Mouse (Mus musculus) megakaryocyte progenitor cell, adult 5-6 weeks (primary cell): Measurements from ENCODE around the gene Pcnx3. TPM values are rescaled to one million over a fixed set of nuclear protein-coding genes. Genes with fewer than 3 reads are reported as not detected.

Source experiments
- ATAC-seq: replicated peaks from 2 replicates; pipeline ENCODE4 v1.8.0; 2016; ENCODE audit warnings: mild to moderate bottlenecking, moderate TSS enrichment, inconsistent platforms; ENCODE audit not compliant: poor library complexity
- total RNA-seq, 2 experiments: library from RNA; stranded (forward) in 1 of 2; stranded (reverse) in 1 of 2; fragments of 157-497, 149-512 nt in 1 of 2; fragments of 200-1000 nt in 1 of 2; gene quantifications; 2 replicates each; pipeline versions ENCODE4 v1.2.3 to v1.2.4; 2015 to 2017

The Pcnx3 gene
- total RNA-seq, 2 experiments from 2014 or later, result 15.7 to 24.5 TPM

GRCm38 (mm10) chr19:5685431-5685830 lies 3.3 kb downstream of the Pcnx3 start:
- no peak for ATAC-seq

- ATAC-seq, result no peak
These were observed 3.7 kb downstream of the Pcnx3 start for GRCm38 (mm10) chr19:5684985-5685384.

DNA sequence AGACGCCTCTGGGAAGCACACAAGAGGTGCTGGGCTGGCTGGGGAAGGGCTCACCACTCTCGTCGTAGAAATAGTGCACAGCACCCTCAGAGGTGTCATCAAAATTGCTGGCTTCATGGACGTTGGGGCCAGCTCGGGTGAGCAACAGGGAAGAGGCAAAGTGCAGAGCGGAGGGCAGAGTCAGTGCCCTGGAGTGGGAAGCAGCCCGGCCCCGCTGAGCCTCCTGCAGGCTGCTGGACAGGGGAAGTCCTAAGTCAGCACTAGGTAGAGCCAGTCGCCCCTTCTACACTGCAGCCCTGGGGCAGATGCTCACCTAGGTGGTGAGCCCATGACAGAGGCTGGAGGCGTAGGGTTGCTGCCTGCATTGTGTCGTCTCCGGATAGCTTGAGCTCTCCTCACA lies 4.5 kb downstream of the Pcnx3 start:
- no peak for ATAC-seq

DNA sequence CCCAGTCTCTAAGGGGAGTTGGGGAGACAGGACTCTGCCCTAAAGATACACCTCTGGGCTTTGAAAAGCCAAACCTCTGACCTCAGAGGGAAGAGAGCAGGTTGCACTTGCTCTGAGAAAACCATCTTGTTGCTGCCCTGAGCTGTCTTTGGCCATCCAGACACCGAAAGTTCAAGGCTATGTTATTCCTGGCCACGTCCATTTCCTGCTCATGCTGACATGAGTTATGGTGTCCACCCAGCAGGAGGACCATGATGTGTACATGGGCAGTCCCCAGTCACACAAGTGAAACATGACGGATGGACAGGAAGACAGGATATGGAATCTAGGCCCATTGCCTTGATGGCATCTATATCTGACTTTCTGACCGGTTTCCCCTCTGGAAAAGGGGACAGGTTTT lies 8.3 kb downstream of the Pcnx3 start:
- no peak for ATAC-seq

- ATAC-seq, result no peak
These were observed 20.3 kb downstream of the Pcnx3 start for GRCm38 (mm10) chr19:5668372-5668771.

DNA sequence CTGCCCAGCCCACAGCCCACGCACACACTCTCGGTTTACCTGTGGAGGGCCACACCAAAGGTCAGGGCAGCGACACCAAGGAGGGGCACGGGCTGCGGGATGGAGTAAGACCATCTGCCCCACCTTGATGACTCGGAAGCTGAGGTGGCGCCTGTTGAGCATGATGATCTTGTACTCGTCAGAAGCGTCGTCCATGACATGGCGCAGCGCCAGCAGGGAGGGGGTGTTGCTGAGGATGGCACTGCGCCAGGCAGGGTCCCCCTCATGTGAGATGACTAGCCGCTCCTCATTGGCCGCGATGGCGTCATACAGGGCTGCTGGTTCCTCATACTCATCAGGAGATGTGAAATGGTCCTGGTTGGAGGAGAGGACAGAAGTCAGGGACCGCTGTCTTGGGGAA lies 22.3 kb downstream of the Pcnx3 start:
- no peak for ATAC-seq

GRCm38 (mm10) chr19:5665465-5665864 lies 23.2 kb downstream of the Pcnx3 start:
- peak; percentile 47 for ATAC-seq

- no peak for ATAC-seq
These were observed 23.9 kb downstream of the Pcnx3 start for GRCm38 (mm10) chr19:5664669-5665257.

- ATAC-seq, result peak; percentile 83
These were observed 25.5 kb downstream of the Pcnx3 start, which contains the start of gene Sipa1 for GRCm38 (mm10) chr19:5662981-5663913. Gene Sipa1, minus strand, starts transcription at chr19:5663707.

DNA sequence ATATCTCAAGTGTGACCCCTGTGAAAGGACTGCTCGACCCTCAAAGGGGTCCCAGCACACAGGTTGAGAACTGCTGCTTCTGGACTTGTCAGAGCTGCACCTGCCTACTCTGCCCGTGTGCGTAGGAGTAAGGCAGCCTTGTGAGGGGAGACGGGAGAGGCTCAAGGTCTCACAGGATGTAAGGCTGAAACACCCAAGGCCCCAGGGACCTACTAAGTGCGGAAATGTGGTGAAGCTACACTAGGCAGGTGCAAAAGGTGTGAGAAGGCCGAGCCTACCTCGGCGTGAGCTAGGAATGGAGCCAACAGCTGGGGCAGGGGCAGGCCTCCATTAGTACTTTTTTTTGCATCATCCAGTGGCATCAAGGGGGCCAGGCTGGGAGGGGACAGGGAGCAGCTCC lies 26.4 kb downstream of the Pcnx3 start:
- no peak for ATAC-seq

- peak; percentile 40 for ATAC-seq
These were observed 27.6 kb downstream of the Pcnx3 start for GRCm38 (mm10) chr19:5660942-5661751.

DNA sequence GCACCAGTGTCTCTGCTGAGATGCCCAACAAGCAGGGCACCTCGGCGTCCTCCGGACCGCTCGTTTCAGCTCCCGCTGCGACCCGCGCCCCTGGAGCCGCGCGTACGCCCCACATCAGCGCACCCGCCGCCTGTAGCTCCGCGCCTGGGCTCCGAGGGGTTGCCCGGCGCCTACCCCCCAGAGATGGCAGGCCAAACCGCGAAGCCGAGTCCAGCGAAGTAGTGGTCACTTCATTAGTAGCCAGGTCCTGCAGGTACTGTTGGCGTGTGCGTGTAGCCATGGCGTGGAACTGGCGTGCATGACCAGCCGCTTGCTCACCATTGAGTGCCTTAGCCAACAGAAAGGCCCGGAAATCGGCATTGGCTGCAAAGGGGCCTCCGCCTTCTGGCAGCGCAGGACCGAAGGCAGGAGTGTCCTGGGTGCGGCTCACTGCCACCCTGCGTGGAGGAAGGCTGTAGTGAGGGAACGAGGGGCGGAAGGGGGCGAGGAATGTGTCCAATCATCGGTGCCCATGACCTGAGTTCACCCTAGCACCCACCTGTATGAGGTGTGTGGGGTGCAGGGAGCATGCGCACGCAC lies 33.9 kb downstream of the Pcnx3 start:
- ATAC-seq, result no peak

DNA sequence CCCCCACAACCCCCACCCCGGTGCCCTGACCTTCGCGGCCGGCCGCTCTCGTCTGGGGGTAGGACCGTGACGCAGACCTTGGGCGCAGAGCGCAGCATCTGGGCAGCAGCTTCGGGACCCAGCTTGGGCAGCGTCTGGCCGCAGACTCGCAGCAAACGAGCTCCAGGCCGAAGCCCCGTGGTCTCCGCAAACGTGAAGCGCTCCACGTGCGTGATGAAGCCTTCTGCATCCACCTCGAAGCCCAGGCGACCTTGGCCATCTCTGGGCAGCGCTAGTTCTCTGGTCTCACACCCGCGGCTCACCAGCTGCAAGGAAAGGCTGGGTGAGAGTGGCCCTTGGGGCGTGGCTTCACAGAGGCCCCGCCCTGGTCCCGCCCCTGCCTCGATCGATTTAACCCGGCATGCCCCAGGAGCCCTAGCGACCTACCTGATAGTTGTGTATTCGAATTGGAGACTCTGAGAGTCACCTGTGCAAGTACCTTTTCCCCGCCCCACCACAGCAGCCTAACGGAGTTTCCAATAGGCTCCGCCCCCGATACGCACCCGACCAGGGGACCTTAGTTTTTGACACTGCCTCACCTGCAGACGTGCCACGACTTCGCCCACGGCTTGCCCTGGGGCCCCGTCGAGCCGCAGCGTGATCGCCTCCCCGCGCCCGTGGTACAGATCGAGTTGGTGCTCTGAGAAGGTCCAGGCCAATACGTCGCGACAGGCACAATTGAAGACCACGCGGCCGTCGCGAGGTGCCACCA lies 34.6 kb downstream of the Pcnx3 start:
- ATAC-seq, result no peak

DNA sequence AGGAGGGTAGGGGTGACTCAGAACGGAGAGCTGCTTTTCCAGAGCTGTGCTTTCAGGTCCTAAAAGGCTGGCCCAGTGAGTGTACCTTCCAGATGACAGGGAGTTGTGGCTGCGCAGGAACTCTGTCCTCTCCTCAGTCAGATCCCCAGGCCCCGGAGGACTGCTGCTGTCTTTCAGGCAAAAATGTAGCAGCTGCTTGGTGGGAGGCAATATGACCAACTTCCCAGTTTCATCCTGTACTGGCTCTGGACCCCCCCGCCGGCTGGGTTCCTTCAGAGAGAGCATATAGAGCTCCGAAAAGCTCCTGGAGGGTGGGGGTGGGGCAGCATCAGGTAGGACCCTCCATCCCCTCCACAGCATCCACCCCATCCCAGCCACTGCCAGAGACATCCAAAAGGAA lies 36.1 kb downstream of the Pcnx3 start:
- ATAC-seq, result no peak

DNA sequence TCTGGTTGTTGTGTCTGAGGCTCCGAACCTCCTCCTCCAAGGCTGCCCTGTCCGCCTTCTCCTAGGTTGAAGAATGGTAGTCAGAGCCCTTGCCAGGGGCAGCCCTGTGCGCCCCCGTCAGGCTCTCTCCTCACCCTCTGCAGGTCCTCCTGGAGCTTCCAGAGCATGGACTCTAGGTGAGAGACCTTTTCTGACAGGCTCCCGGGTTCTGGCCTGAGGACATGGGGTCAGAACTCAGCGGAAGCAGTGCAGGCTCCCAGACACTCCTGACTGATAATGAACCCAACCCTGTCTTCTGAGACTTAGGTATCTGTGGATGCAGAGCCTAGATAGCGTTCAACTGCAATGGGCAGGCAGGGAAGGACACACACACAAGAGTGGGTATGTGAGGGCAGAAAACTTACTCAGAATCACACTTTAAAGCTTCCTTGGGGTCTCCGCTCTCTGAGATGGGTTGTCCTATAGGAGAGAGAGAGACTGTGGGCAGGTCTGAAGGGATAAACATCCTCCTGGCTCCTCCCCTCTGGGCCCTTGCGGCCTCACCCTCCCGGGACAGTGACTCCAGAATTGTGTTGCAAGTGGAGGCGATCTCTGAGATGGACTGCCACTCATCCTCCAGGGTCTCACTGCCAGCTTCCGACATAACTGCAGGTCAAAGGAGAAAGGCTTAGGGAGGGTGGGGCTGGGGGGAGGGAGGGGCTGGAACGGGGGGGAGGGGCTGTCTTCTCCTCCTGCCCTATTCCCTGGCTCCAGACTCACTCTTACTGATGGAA lies 37.0 kb downstream of the Pcnx3 start:
- no peak for ATAC-seq

DNA sequence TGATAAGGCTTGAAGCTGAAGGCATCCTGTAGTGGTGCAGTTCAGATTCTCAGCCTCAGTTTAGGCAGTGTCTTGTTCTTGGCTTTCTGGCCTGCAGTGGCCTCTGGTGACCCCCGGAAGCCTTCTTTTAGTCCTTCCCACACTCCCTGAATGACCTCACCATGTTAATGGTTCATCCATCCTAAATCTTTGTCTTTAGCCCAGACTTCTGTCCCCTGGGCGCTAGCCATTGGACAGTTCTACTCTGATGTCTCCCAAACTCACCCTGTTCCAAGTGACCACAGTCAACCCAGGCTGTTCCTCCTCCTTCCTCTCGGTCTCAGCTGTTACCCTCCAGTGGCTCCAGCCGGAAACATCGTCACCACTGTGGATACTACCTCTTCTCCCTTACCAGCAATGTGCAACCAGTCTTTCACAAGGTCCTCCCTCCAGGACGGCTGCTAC lies 39.4 kb downstream of the Pcnx3 start:
- ATAC-seq, result peak; percentile 70

DNA sequence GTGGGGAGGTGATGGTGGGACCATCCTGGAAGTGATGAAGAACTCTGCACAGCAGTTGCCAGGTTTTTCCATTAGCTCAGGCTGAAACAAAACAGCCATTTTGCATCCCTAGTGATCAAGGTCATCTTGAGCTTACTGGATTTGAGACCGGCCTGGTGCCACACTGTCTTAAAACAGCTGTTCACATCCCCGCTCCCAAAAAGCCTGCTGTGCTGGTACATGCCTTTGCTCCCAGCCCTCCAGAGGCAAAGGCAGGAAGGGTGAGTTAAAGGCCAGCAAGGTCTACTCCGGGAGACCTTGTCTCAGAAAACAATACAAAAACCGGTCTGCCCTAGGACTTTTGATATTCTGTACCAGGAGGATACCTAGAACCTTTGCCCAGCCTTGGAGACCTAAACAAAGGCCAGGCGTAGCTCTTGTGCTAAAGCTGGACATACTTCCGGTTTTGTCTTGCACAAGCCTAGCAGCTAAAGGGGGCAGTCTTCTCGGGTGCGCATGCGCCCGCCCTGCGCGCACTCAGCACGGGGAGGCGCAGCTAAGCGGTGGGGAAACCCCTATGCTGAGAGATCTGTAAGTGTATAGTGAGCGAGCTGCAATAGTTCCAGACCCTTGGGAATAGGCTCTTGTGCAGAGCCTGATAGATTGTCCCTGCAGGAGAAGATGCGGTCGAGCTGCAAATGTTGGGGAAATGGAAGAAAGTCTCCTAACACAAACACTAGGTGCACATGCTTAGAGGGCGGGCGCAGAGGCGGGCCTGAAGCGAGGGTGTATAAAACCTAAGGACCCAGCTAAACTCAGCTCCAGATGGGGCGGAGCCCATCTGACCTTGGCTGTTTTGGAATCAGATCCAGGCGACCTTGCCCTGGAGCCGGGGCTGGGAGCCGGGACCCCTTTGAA lies 40.1 kb downstream of the Pcnx3 start:
- peak; percentile 80 for ATAC-seq

GRCm38 (mm10) chr19:5647791-5648190 lies 40.9 kb downstream of the Pcnx3 start:
- no peak for ATAC-seq
